Mouse (Mus musculus): ENCODE measurements at regions not wholly inside any gene's neighbourhood (a gene's known extent, or its start where the extent isn't known, plus 50 kb on each side); places are given as distances from the start of the nearest gene placed in this dataset.

DNA sequence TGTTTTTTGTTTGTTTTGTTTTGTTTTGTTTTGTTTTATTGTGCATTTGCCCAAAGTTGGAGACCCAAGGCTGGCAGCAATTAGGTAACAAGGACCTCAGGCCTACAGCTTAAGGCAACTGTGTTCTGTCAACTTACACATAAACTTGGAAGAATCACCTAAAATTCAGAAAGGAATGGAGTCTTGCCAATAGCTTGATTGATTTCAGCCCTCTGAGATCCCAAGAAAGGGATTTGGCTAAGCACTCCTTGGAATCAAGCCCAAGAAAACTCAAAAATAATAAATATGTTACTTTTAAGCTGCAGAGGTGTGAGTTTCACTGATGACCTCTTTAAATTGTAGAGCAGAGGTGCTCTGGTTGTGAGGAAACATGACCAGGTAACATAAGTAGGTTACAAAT, 102.7 kb upstream of the Epha5 start:
- no peak for ATAC-seq (replicated peaks; ENCODE audit: low FRiP score, low read depth)
- no peaks in the 10 kb centered on the region for H3K9me3 ChIP-seq (replicated peaks; ENCODE audit: low read length)
- no peaks in the 10 kb centered on the region for H3K36me3 ChIP-seq (ENCODE audit: insufficient read depth, low read length)
- DNase-seq (ENCODE audit: low spot score) = no peak
- no peak overlapping the region for H3K4me2 ChIP-seq (ENCODE audit: low read length)
- TF ChIP-seq CTCF (IDR thresholded peaks at IDR 0.05; ENCODE audit: low read depth) = no peak
- no peak overlapping the region for H3K27ac ChIP-seq
- H3K27me3 ChIP-seq (ENCODE audit: insufficient read depth, low read length) = no peaks in the 10 kb centered on the region
- no peak overlapping the region for H3K9ac ChIP-seq (ENCODE audit: low read depth, low read length)
- no peak overlapping the region for H3K4me3 ChIP-seq (replicated peaks; ENCODE audit: low read depth, low read length)
- H3K4me1 ChIP-seq (replicated peaks; ENCODE audit: insufficient read depth, low read length) = no peaks in the 10 kb centered on the region

DNA sequence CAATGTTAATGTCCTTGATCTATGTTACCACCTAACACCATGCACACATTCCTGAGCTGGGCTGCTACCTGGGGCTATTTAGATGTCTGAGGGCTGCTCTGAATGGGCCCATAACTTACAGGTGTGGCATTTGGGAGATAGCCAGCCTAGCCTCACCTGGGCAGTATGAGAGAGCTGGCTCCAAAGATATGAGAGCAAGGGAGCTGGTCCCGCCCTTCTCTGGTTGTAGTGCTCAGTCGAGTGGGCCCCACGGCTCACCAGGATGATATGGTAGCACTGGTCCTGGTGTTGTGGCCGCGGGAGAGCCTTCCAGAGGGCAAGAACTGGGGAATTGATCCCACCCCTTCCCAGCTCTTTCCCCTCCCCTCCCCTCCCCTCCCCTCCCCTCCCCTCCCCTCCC, 93.0 kb upstream of the Epha5 start:
- no peak for DNase-seq (ENCODE audit: low spot score)
- no peak for TF ChIP-seq CTCF (IDR thresholded peaks at IDR 0.05; ENCODE audit: low read depth)
- ATAC-seq (replicated peaks; ENCODE audit: low FRiP score, low read depth) = no peak

DNA sequence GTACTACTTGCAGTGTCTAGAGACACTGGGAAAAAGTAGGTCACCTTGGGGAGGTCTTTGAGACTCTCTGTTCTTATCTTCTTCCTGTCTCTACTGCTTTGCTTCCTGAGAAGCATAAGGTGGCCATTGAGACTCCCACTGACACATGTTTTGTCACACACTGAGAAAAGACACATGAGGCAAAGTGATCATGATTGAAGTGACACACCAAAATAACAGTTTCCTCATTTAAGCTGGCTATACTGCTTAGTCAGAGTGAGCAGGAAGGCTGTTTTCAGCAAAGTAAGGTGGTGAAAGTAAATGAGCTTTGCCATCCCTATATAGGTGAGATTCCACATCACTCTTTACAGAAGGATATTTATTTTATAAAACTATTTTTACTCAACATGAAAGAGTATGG, 63.8 kb upstream of the Epha5 start:
- ATAC-seq (replicated peaks; ENCODE audit: low FRiP score, low read depth) (no peak), DNase-seq (ENCODE audit: low spot score) (no peak)
- Histone ChIP-seq H3K36me3 (ENCODE audit: insufficient read depth, low read length) (no peaks in the 10 kb centered on the region), H3K9ac (ENCODE audit: low read depth, low read length) (no peak overlapping the region), H3K27ac (no peak overlapping the region), H3K4me2 (ENCODE audit: low read length) (no peak overlapping the region), H3K4me1 (replicated peaks; ENCODE audit: insufficient read depth, low read length) (no peaks in the 10 kb centered on the region), H3K27me3 (ENCODE audit: insufficient read depth, low read length) (no peaks in the 10 kb centered on the region), H3K4me3 (replicated peaks; ENCODE audit: low read depth, low read length) (no peak overlapping the region), H3K9me3 (replicated peaks; ENCODE audit: low read length) (no peaks in the 10 kb centered on the region)
- TF ChIP-seq CTCF (IDR thresholded peaks at IDR 0.05; ENCODE audit: low read depth) = no peak

More for the DNA sequence above, 93.0 kb upstream of the Epha5 start:
- Histone ChIP-seq H3K4me2 (ENCODE audit: low read length) (no peak overlapping the region), H3K9me3 (replicated peaks; ENCODE audit: low read length) (no peaks in the 10 kb centered on the region), H3K27ac (no peak overlapping the region), H3K27me3 (ENCODE audit: insufficient read depth, low read length) (no peaks in the 10 kb centered on the region), H3K4me1 (replicated peaks; ENCODE audit: insufficient read depth, low read length) (no peaks in the 10 kb centered on the region), H3K4me3 (replicated peaks; ENCODE audit: low read depth, low read length) (no peak overlapping the region), H3K36me3 (ENCODE audit: insufficient read depth, low read length) (no peaks in the 10 kb centered on the region), H3K9ac (ENCODE audit: low read depth, low read length) (no peak overlapping the region)
- WGBS = 72% methylated on average over 5 of the region's 5 CpGs
